Mouse (Mus musculus) kidney, embryonic 15.5 days (tissue): ENCODE results near the gene Clpx. TPM values are rescaled to one million over a fixed set of nuclear protein-coding genes. Genes with fewer than 3 reads are reported as not detected.
"Not testable (repeated sequence)": the region's sequence is repeated elsewhere in the genome, so short reads cannot be mapped to it uniquely, and the experiment has no call there.

Source experiments
- ATAC-seq: fragments of 200-750 bp; cut with Nextera tagmentation; replicated peaks from 2 replicates; pipeline ENCODE4 v1.8.0; 2017; ENCODE audit warnings: moderate TSS enrichment; ENCODE audit not compliant: low FRiP score
- H3K27ac ChIP-seq: fragments of 300-500 bp; sonication (generic); 2 replicates; pipeline ENCODE4 v1.5.1; 2015; ENCODE audit warnings: mild to moderate bottlenecking, inconsistent platforms
- H3K27me3 ChIP-seq: fragments of 300-500 bp; sonication (generic); 2 replicates; pipeline ENCODE4 v1.6.1; 2015; ENCODE audit warnings: inconsistent platforms
- H3K36me3 ChIP-seq: fragments of 300-500 bp; sonication (generic); 2 replicates; pipeline ENCODE4 v1.6.1; 2015; ENCODE audit warnings: inconsistent platforms
- H3K4me1 ChIP-seq: fragments of 300-500 bp; sonication (generic); 2 replicates; pipeline ENCODE4 v1.6.1; 2015; ENCODE audit warnings: inconsistent platforms
- H3K4me2 ChIP-seq: fragments of 300-500 bp; sonication (generic); 2 replicates; pipeline ENCODE4 v1.6.1; 2015; ENCODE audit warnings: moderate library complexity, mild to moderate bottlenecking, inconsistent platforms
- H3K4me3 ChIP-seq: fragments of 300-500 bp; sonication (generic); replicated peaks from 2 replicates; pipeline ENCODE4 v1.5.1; 2015; ENCODE audit warnings: mild to moderate bottlenecking, inconsistent platforms
- H3K9ac ChIP-seq: fragments of 300-500 bp; sonication (generic); 2 replicates; pipeline ENCODE4 v1.6.1; 2015; ENCODE audit warnings: mild to moderate bottlenecking, inconsistent platforms
- H3K9me3 ChIP-seq: fragments of 300-500 bp; sonication (generic); replicated peaks from 2 replicates; pipeline ENCODE4 v1.6.1; 2016; ENCODE audit warnings: inconsistent platforms
- WGBS: fragments of 180-500 bp; shearing (Covaris S2); methylation state at CpG from one replicate; pipeline ENCODE4 v1.1.7; 2015; ENCODE audit warnings: mixed read lengths; 5-methylcytosine and 5-hydroxymethylcytosine counted together
- polyA plus RNA-seq: library from polyadenylated mRNA; unstranded; fragments of >200 nt; fragmentation: Nextera tagmentation; extraction: Ambion mirVana; gene quantifications from 2 replicates; pipeline ENCODE4 v1.2.1, GENCODE M21; 2015

Gene Clpx
- polyA plus RNA-seq, 1 experiment from 2014 or later = 50.6 TPM

GRCm38 (mm10) chr9:65267742-65268515, 26.1 kb upstream of the Clpx start:
- H3K36me3 ChIP-seq = no peaks in the 10 kb centered on the region
- no peak overlapping the region for H3K9ac ChIP-seq
- peak; percentile 77; the same call in 1 of the 2 replicates for ATAC-seq
- H3K9me3 ChIP-seq = no peaks in the 10 kb centered on the region
- 33% methylated on average over 7 of the region's 7 CpGs for WGBS
- H3K4me2 ChIP-seq = no peak overlapping the region
- H3K27ac ChIP-seq = peak overlapping the region; percentile 73
- peaks cover 28% of the 10 kb centered on the region for H3K4me1 ChIP-seq
- H3K27me3 ChIP-seq = 0 out of 2 replicates have a peak, but pooled peaks cover 5% of the 10 kb centered on the region
- no peak overlapping the region for H3K4me3 ChIP-seq

- WGBS = 87% methylated on average over 13 of the region's 13 CpGs
- H3K4me2 ChIP-seq = no peak overlapping the region
- H3K36me3 ChIP-seq = no peaks in the 10 kb centered on the region
- H3K9me3 ChIP-seq = no peaks in the 10 kb centered on the region
- H3K4me1 ChIP-seq = peaks cover 5% of the 10 kb centered on the region
- H3K4me3 ChIP-seq = no peak overlapping the region
- no peak overlapping the region for H3K9ac ChIP-seq
- H3K27ac ChIP-seq = no peak overlapping the region
- ATAC-seq = no peak
- no peaks in the 10 kb centered on the region for H3K27me3 ChIP-seq
Measured at GRCm38 (mm10) chr9:65273048-65273809, 20.8 kb upstream of the Clpx start.

- no peak overlapping the region for H3K27ac ChIP-seq
Measured at GRCm38 (mm10) chr9:65273873-65274272, 20.2 kb upstream of the Clpx start.

GRCm38 (mm10) chr9:65274851-65275250, 19.2 kb upstream of the Clpx start:
- H3K4me1 ChIP-seq, H3K4me3 ChIP-seq, H3K4me2 ChIP-seq, ATAC-seq, H3K27ac ChIP-seq, H3K9ac ChIP-seq, H3K27me3 ChIP-seq, H3K9me3 ChIP-seq, H3K36me3 ChIP-seq: not testable (repeated sequence)
- WGBS = 81% methylated on average over 3 of the region's 3 CpGs

More at GRCm38 (mm10) chr9:65273873-65274272, 20.2 kb upstream of the Clpx start:
- Histone ChIP-seq H3K4me3 (no peak overlapping the region), H3K9me3 (no peaks in the 10 kb centered on the region), H3K36me3 (no peaks in the 10 kb centered on the region), H3K27me3 (no peaks in the 10 kb centered on the region), H3K9ac (no peak overlapping the region), H3K4me1 (no peaks in the 10 kb centered on the region), H3K4me2 (no peak overlapping the region)
- WGBS = 70% methylated on average over 4 of the region's 4 CpGs
- ATAC-seq = no peak

GRCm38 (mm10) chr9:65275810-65276530, 18.1 kb upstream of the Clpx start:
- WGBS = 84% methylated on average over 4 of the region's 4 CpGs
- H3K9me3 ChIP-seq = no peaks in the 10 kb centered on the region
- ATAC-seq = no peak
- H3K9ac ChIP-seq = no peak overlapping the region
- no peaks in the 10 kb centered on the region for H3K27me3 ChIP-seq
- no peak overlapping the region for H3K4me2 ChIP-seq
- H3K4me1 ChIP-seq = no peaks in the 10 kb centered on the region
- H3K27ac ChIP-seq = no peak overlapping the region
- H3K4me3 ChIP-seq = no peak overlapping the region
- no peaks in the 10 kb centered on the region for H3K36me3 ChIP-seq

- Histone ChIP-seq H3K9me3 (no peaks in the 10 kb centered on the region), H3K27me3 (peaks cover 10% of the 10 kb centered on the region), H3K9ac (no peak overlapping the region), H3K36me3 (no peaks in the 10 kb centered on the region), H3K4me3 (no peak overlapping the region), H3K4me2 (no peak overlapping the region), H3K4me1 (no peaks in the 10 kb centered on the region), H3K27ac (no peak overlapping the region)
- no peak for ATAC-seq
- 80% methylated on average over 5 of the region's 5 CpGs for WGBS
Measured at GRCm38 (mm10) chr9:65281536-65282151, 12.4 kb upstream of the Clpx start.

GRCm38 (mm10) chr9:65283301-65283700, 10.8 kb upstream of the Clpx start:
- Histone ChIP-seq H3K4me1 (no peaks in the 10 kb centered on the region), H3K9ac (no peak overlapping the region), H3K4me2 (no peak overlapping the region), H3K36me3 (no peaks in the 10 kb centered on the region), H3K4me3 (no peak overlapping the region), H3K27ac (no peak overlapping the region), H3K9me3 (no peaks in the 10 kb centered on the region), H3K27me3 (peaks cover 10% of the 10 kb centered on the region)
- 4% methylated on average over 3 of the region's 3 CpGs for WGBS
- ATAC-seq = 0 out of 2 replicates have a peak, but pooled peaks have one; percentile 58

GRCm38 (mm10) chr9:65288252-65288651, 5.8 kb upstream of the Clpx start:
- Histone ChIP-seq H3K27me3 (peaks cover 10% of the 10 kb centered on the region), H3K4me1 (peaks cover 12% of the 10 kb centered on the region)
- H3K4me3 ChIP-seq, H3K36me3 ChIP-seq, H3K27ac ChIP-seq, H3K9me3 ChIP-seq, ATAC-seq, H3K4me2 ChIP-seq, H3K9ac ChIP-seq: not testable (repeated sequence)
- WGBS = 84% methylated on average over 5 of the region's 5 CpGs

GRCm38 (mm10) chr9:65289988-65290387, 4.1 kb upstream of the Clpx start:
- ATAC-seq = no peak
- Histone ChIP-seq H3K27ac (no peak overlapping the region), H3K27me3 (peaks cover 5% of the 10 kb centered on the region), H3K9me3 (no peaks in the 10 kb centered on the region), H3K36me3 (no peaks in the 10 kb centered on the region), H3K4me2 (no peak overlapping the region), H3K4me1 (peaks cover 18% of the 10 kb centered on the region), H3K9ac (no peak overlapping the region), H3K4me3 (no peak overlapping the region)
- 91% methylated on average over 4 of the region's 4 CpGs for WGBS

GRCm38 (mm10) chr9:65292421-65292820, 1.6 kb upstream of the Clpx start:
- H3K4me1 ChIP-seq = peaks cover 29% of the 10 kb centered on the region
- H3K27ac ChIP-seq = no peak overlapping the region
- no peaks in the 10 kb centered on the region for H3K9me3 ChIP-seq
- H3K9ac ChIP-seq = no peak overlapping the region
- no peak for ATAC-seq
- 85% methylated on average over 3 of the region's 3 CpGs for WGBS
- no peak overlapping the region for H3K4me3 ChIP-seq
- H3K36me3 ChIP-seq = peaks cover 8% of the 10 kb centered on the region
- H3K27me3 ChIP-seq = no peaks in the 10 kb centered on the region
- H3K4me2 ChIP-seq = no peak overlapping the region

GRCm38 (mm10) chr9:65293119-65293518, 941 bp upstream of the Clpx start:
- ATAC-seq = no peak
- Histone ChIP-seq H3K4me3 (peak overlapping the region; percentile 73), H3K27me3 (no peaks in the 10 kb centered on the region), H3K9ac (peak overlapping the region; percentile 87), H3K9me3 (no peaks in the 10 kb centered on the region), H3K4me2 (peak overlapping the region; percentile 67), H3K36me3 (peaks cover 15% of the 10 kb centered on the region), H3K4me1 (peaks cover 29% of the 10 kb centered on the region), H3K27ac (peak overlapping the region; percentile 85)
- 21% methylated on average over 5 of the region's 5 CpGs for WGBS
